Mouse (Mus musculus): ENCODE measurements around the gene Angptl3.

GRCm38 (mm10) chr4:99011039-99011438 is 19.7 kb upstream of the Angptl3 start:
- TF ChIP-seq CTCF (IDR thresholded peaks at IDR 0.05; ENCODE audit: low read depth), result no peak
- TF ChIP-seq EP300 (IDR thresholded peaks at IDR 0.05; ENCODE audit: low read depth), result no peak
